Mouse (Mus musculus) thymus, adult 18-20 months (tissue): ENCODE results near the gene Sacm1l.
A peak's percentile ranks its signal among the peaks of the same experiment; 100 is the strongest.

Experiments used
- DNase-seq, 2 experiments: peaks; one replicate each; pipeline ENCODE4 v3.0.0; 2022; ENCODE audit warnings: mixed read lengths in 2 of 2

Gene Sacm1l

GRCm38 (mm10) chr9:123509638-123510604 lies 19.6 kb upstream of the Sacm1l start:
- DNase-seq = peak in 1 of 2 experiments; percentile 39

- no peak for DNase-seq
Measured at GRCm38 (mm10) chr9:123510926-123511325, 18.6 kb upstream of the Sacm1l start.

GRCm38 (mm10) chr9:123512482-123512881 lies 17.1 kb upstream of the Sacm1l start:
- no peak for DNase-seq

- DNase-seq = no peak
Measured at GRCm38 (mm10) chr9:123515087-123515486, 14.5 kb upstream of the Sacm1l start.

- no peak for DNase-seq
Measured at GRCm38 (mm10) chr9:123516641-123517385, 12.7 kb upstream of the Sacm1l start.

- peak; percentile 62 to 78 for DNase-seq
Measured at GRCm38 (mm10) chr9:123518969-123519894, 10.3 kb upstream of the Sacm1l start.

GRCm38 (mm10) chr9:123520735-123521134 lies 8.8 kb upstream of the Sacm1l start:
- DNase-seq = no peak

- DNase-seq = peak in 1 of 2 experiments; percentile 22
Measured at GRCm38 (mm10) chr9:123523676-123524075, 5.9 kb upstream of the Sacm1l start.

GRCm38 (mm10) chr9:123525095-123525494 lies 4.5 kb upstream of the Sacm1l start:
- DNase-seq = no peak

- DNase-seq = no peak
Measured at GRCm38 (mm10) chr9:123526502-123526901, 3.1 kb upstream of the Sacm1l start.

GRCm38 (mm10) chr9:123528087-123528925 lies 1.3 kb upstream of the Sacm1l start:
- DNase-seq = no peak

- DNase-seq = peak in 1 of 2 experiments; percentile 43
Measured at GRCm38 (mm10) chr9:123528926-123529295, 648 bp upstream of the Sacm1l start.

- no peak for DNase-seq
Measured at GRCm38 (mm10) chr9:123530158-123530475, 558 bp downstream of the Sacm1l start.

- no peak for DNase-seq
Measured at GRCm38 (mm10) chr9:123530566-123531130, 1.1 kb downstream of the Sacm1l start.

GRCm38 (mm10) chr9:123531234-123531633 lies 1.7 kb downstream of the Sacm1l start:
- DNase-seq = no peak

- DNase-seq = no peak
Measured at GRCm38 (mm10) chr9:123536613-123537012, 7.1 kb downstream of the Sacm1l start.

- no peak for DNase-seq
Measured at GRCm38 (mm10) chr9:123538189-123538588, 8.6 kb downstream of the Sacm1l start.

- no peak for DNase-seq
Measured at GRCm38 (mm10) chr9:123539093-123539492, 9.5 kb downstream of the Sacm1l start.

- DNase-seq = no peak
Measured at GRCm38 (mm10) chr9:123539823-123540222, 10.3 kb downstream of the Sacm1l start.

GRCm38 (mm10) chr9:123554599-123554998 lies 25.0 kb downstream of the Sacm1l start:
- no peak for DNase-seq
